Mouse (Mus musculus) common myeloid progenitor, adult 5-6 weeks (primary cell): ENCODE results near the gene Ccdc148. TPM values are rescaled to one million over a fixed set of nuclear protein-coding genes. Genes with fewer than 3 reads are reported as not detected.

Experiments used
- ATAC-seq: replicated peaks from 2 replicates; pipeline ENCODE4 v1.8.0; 2016; ENCODE audit warnings: low read depth, mild to moderate bottlenecking, moderate TSS enrichment, inconsistent platforms; ENCODE audit not compliant: poor library complexity, severe bottlenecking
- total RNA-seq: library from RNA; stranded (forward); fragments of 200-1000, 187-1606 nt; gene quantifications from 2 replicates; pipeline ENCODE4 v1.2.3, GENCODE M21; 2017

The Ccdc148 gene
- total RNA-seq, 1 experiment from 2014 or later: not detected

GRCm38 (mm10) chr2:58794489-58794888, 366.0 kb downstream of the Ccdc148 start:
- no peak for ATAC-seq

- ATAC-seq: no peak
These were observed 370.1 kb downstream of the Ccdc148 start for GRCm38 (mm10) chr2:58790361-58790760.

GRCm38 (mm10) chr2:58789934-58790333, 370.5 kb downstream of the Ccdc148 start:
- ATAC-seq: no peak

- ATAC-seq: no peak
These were observed 373.1 kb downstream of the Ccdc148 start for GRCm38 (mm10) chr2:58787360-58787759.

GRCm38 (mm10) chr2:58786681-58787080, 373.8 kb downstream of the Ccdc148 start:
- no peak for ATAC-seq

GRCm38 (mm10) chr2:58786177-58786576, 374.3 kb downstream of the Ccdc148 start:
- no peak for ATAC-seq

GRCm38 (mm10) chr2:58783526-58783925, 377.0 kb downstream of the Ccdc148 start:
- ATAC-seq: no peak

GRCm38 (mm10) chr2:58778986-58779495, 381.4 kb downstream of the Ccdc148 start:
- ATAC-seq: no peak

- ATAC-seq: no peak
These were observed 386.6 kb downstream of the Ccdc148 start for GRCm38 (mm10) chr2:58773833-58774232.

Other genes with a start within 250 kb of the Ccdc148 start
- 20.5 and 23.6 TPM in 2 replicates for gene Pkp4, start 167 bp upstream of the Ccdc148 start, total RNA-seq